Mouse (Mus musculus) liver, adult 10 weeks (tissue): ENCODE measurements around the gene Zfp260. TPM values are rescaled to one million over a fixed set of nuclear protein-coding genes. Genes with fewer than 3 reads are reported as not detected.

Experiments used
- polyA plus RNA-seq: library from polyadenylated mRNA; stranded (reverse); fragments of 350-450 nt; fragmentation: Illumina TruSeq; extraction: RNeasy Lipid Tissue Mini Kit (QIAGEN cat#74804); gene quantifications from one replicate; pipeline ENCODE4 v1.2.3, GENCODE M21; 2014; ENCODE audit warnings: low read depth, low replicate concordance

The Zfp260 gene
- polyA plus RNA-seq = 42.8 TPM

DNA sequence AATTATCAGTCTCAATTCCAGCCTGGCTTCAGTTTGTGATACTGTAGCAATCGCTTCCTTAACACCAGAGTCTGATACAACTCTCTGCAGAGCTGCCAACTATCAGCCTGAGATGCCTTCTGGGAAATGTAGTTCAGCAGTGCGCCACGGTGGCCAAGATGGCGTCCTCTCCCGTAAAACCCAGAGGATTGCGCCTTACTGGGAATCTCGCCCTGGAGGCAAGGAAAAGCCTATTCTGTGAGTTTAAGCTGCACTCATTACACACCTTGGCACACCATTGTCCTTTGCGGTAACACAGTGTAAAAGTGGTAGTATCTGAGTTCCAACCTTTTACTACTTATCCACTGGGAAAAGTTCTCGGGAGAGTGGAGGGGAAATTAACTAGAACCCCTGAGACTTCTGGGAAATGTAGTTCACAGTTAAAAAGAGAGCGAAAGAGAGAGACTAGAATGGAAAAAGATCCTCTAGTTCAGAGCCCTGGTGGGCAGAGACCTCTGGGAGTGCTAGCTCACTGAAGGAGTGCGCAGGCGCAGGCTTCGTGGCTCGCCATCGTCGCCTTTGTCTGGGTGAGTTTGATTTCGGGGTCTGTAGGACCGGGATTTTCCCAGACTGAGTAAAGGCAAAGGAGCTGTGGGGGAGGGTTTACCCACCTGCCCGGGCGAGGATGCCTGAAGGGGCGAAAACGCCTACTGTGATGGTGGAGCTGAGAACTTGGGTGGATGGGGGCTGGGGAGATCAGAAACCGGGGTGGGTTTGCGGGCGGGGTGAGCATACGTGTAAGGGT is at the start of gene Zfp260:
TSS of gene Zfp260 (plus strand) at position 132 of the 784 bp plus-strand sequence.

DNA sequence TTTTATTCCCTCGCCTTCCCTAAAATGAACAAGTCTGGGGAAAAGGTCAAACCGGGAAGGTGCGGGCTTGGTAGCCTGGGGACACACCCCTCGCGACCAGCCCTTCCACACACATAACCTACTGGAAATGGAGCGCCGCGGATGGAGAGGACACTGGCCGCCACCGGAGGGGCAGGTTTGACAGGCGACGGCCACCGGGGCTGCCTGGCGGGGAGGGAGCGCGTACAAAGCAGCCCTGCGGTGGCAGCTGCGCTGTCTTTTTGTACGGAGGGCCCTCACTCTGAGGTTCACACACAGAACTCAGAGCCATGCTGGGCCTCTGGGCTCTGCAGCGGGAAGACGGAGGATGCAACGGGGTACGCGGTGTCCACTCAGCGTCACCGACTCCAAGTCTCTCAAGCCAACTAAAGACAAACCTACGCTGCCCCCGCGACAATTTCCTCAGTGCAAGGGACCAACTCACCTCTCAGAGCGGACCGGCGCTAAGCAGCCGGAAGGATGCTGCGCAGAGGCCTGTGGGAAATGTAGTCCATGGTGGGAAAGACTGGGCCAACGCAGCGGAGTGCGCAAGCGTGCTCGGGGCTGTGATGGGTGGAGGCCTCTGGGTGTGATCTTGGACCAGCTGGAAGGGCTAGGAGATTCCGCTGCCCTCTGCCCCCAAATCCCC is 43.6 kb upstream of the Zfp260 start, which contains the start of gene Zfp14:
TSS of gene Zfp14 (minus strand) at position 499 of the 667 bp plus-strand sequence.

GRCm38 (mm10) chr7:30072146-30073028 is 22.2 kb upstream of the Zfp260 start, which contains the start of gene Zfp82:
TSS of gene Zfp82 (minus strand) at chr7:30072900.

GRCm38 (mm10) chr7:30090092-30090969 is 4.2 kb upstream of the Zfp260 start, which contains the start of the genes Gm26920 and Zfp566:
TSS of gene Gm26920 (minus strand) at chr7:30090410.
TSS of gene Zfp566 (minus strand) at chr7:30090527.

DNA sequence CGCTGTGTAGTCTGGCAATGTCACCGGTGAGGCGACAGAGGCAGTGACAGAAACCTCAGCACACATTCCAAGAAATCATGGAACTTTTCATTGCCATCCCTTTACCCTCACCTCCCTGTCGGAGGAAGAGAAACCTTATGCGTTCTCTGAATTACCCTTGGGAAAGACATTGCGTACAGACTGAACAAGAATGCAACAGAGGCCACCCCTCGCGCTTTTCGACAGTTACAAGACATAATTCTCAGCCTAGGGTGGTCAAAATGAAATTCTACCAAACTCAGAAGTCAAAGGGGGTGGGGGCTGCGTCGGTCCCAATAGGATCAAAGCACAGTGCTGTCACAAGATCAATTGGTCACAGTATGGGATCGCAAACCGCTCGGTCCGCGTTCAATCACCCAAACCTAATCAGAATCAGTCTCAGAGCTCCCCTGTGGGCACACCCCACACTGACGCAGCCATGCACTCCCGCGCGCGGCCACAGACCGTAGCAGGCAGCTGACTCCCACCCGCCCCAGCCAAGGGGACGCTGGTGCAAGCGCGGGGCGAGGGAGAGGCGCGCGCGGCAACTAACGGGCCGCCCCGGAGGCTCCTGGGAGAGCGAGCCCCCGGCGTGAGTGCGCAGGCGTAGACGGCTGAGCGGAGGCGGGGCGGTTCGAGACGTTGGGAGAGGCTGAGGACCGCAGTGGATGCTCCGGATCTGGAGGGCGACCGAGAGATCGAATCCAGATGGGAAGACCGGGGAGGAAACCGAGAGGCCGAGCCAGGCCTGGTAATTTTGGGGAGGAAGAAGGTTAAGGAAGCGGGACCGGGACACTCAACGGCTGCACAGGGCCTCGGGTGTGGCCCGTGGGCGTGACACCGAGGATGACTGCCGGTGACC is 27.0 kb downstream of the Zfp260 start, which contains the start of gene Zfp382:
TSS of gene Zfp382 (plus strand) at position 635 of the 880 bp plus-strand sequence.

Other genes starting within 250 kb of the Zfp260 start
- 2.9 TPM for gene Zfp940, start 241.1 kb upstream of the Zfp260 start, polyA plus RNA-seq
- gene Zfp420, start 234.8 kb upstream of the Zfp260 start, polyA plus RNA-seq = 6.8 TPM
- 2.3 TPM for gene Zfp27, start 188.2 kb upstream of the Zfp260 start, polyA plus RNA-seq
- gene Zfp383, start 186.6 kb upstream of the Zfp260 start, polyA plus RNA-seq = 5.3 TPM
- 3.9 TPM for gene Zfp74, start 140.7 kb upstream of the Zfp260 start, polyA plus RNA-seq
- 4.3 TPM for gene Zfp568, start 110.8 kb upstream of the Zfp260 start, polyA plus RNA-seq
- gene Zfp14, start 43.4 kb upstream of the Zfp260 start, polyA plus RNA-seq = 1.3 TPM
- not detected for gene Zfp82, start 21.9 kb upstream of the Zfp260 start, polyA plus RNA-seq
- not detected for gene Gm26920, start 4.4 kb upstream of the Zfp260 start, polyA plus RNA-seq
- gene Zfp566, start 4.2 kb upstream of the Zfp260 start, polyA plus RNA-seq = 0.61 TPM
- not detected for gene Zfp382, start 27.2 kb downstream of the Zfp260 start, polyA plus RNA-seq
- 14.9 TPM for gene Zfp146, start 75.0 kb downstream of the Zfp260 start, polyA plus RNA-seq
- not detected for gene Cox7a1, start 89.4 kb downstream of the Zfp260 start, polyA plus RNA-seq
- gene Capns1, start 104.0 kb downstream of the Zfp260 start, polyA plus RNA-seq = 38.4 TPM
- 3.8 TPM for gene Polr2i, start 137.2 kb downstream of the Zfp260 start, polyA plus RNA-seq
- 5.2 TPM for gene Tbcb, start 137.5 kb downstream of the Zfp260 start, polyA plus RNA-seq
- not detected for gene Ovol3, start 140.9 kb downstream of the Zfp260 start, polyA plus RNA-seq
- not detected for gene Thap8, start 185.3 kb downstream of the Zfp260 start, polyA plus RNA-seq
- gene Wdr62, start 185.6 kb downstream of the Zfp260 start, polyA plus RNA-seq = 0.42 TPM
- 0.19 TPM for gene Clip3, start 197.0 kb downstream of the Zfp260 start, polyA plus RNA-seq
- gene Alkbh6, start 213.9 kb downstream of the Zfp260 start, polyA plus RNA-seq = 1.9 TPM
- gene Syne4, start 220.0 kb downstream of the Zfp260 start, polyA plus RNA-seq = not detected
- 0.50 TPM for gene E130208F15Rik, start 227.0 kb downstream of the Zfp260 start, polyA plus RNA-seq
- gene Sdhaf1, start 229.1 kb downstream of the Zfp260 start, polyA plus RNA-seq = 2.9 TPM